Mouse (Mus musculus): ENCODE measurements around the gene Tmem50a.

The Tmem50a gene

GRCm38 (mm10) chr4:134914864-134915209, at the start of gene Tmem50a:
Gene Tmem50a (minus strand): TSS chr4:134915024.
- peak; percentile 76 for DNase-seq (ENCODE audit: low spot score)

- no peak for DNase-seq (ENCODE audit: low spot score)
Measured at GRCm38 (mm10) chr4:134963021-134963776, 48.4 kb upstream of the Tmem50a start.

- peak; percentile 60 for DNase-seq (ENCODE audit: low spot score)
Measured at GRCm38 (mm10) chr4:134956328-134956727, 41.5 kb upstream of the Tmem50a start.

- DNase-seq (ENCODE audit: low spot score), result no peak
Measured at GRCm38 (mm10) chr4:134955845-134956244, 41.0 kb upstream of the Tmem50a start.

GRCm38 (mm10) chr4:134955196-134955595, 40.4 kb upstream of the Tmem50a start:
- no peak for DNase-seq (ENCODE audit: low spot score)

DNA sequence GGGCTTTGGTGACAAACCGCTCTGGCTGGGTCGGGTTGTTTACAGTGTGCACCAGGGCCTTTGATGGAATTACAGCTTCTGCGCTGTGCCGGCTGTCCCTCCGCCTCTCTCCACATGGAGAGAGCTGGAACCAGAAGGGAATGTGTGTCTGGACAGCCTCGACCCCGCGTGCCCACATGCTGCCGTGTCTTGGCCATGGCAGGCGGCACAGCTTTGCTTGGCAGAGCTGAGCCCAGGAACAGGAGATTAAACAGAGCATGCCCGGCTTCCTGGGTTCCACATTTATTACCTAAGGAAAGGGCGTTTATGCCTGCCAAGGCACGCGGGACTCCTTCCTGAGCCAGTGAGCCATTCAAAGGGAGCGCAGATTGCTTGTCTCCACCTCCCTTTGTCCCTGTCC, 39.6 kb upstream of the Tmem50a start:
- no peak for DNase-seq (ENCODE audit: low spot score)

DNA sequence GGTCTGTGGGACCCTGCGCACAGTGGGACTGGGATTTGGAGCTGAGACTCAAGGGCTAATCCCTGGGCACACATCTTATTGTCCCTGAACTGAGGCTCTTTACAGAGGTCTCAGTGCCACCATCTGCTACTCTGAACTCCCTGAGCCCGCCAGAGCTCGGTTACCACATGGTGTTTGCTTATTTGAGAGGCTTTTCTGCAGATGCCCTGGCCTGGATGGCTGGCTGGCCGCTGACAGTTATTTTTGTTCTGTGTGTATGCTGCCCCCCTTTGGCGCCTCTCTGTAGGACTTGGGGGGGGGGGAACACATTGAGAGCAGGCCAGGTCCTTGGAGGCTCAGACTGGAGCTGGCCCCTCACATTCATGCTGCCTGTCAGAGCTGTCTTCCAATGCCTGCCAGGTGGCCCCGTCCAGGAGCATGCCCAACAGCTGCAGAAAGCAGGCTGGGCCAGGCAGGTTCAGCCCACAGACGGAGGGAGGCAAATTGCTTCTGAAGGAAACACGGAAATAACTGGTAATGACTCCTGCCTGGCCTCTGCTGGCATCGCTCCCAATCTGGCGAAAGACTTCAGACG, 35.8 kb upstream of the Tmem50a start:
- DNase-seq (ENCODE audit: low spot score), result no peak

- DNase-seq (ENCODE audit: low spot score), result no peak
Measured at GRCm38 (mm10) chr4:134946024-134946744, 31.4 kb upstream of the Tmem50a start.

DNA sequence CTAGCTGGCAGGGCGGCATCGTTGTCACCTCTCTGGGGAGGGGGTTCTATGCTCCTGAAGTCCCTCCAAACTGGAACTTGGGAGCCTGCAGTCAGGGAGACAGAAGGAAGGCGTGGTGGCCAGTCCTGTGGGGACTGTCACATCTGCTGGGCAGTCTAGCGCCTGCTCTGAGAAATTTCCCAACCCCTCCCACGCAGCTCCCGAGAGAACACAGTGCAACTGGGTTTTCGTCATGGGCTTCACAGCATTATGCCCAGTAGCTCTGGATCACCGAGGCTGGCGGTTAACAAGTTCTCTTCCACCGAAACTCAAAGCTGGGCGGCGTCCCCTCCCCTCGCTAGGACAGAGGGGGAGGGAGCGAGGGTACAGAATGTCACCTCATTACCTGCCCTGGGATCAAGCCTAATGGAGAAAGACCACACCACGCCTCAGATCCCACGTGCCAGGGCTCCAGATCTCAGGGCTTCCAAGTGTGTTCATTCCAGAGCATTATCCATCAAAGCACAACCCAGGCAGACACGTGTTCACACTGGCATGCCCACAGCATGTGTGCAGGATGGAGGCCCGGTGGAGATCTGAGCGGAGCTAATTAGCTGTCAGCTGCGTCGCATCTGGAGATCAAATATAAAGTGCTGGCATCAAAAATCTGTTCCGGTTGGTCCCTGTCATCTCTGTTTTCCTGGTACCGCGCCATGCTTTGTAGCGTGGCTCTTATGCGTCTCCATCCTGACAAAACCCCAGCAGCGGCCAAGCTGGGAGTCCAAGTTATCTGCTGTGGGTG, 29.1 kb upstream of the Tmem50a start:
- no peak for DNase-seq (ENCODE audit: low spot score)

GRCm38 (mm10) chr4:134939900-134940299, 25.1 kb upstream of the Tmem50a start:
- DNase-seq (ENCODE audit: low spot score), result no peak

GRCm38 (mm10) chr4:134937240-134938176, 22.7 kb upstream of the Tmem50a start:
- DNase-seq (ENCODE audit: low spot score), result no peak

GRCm38 (mm10) chr4:134930684-134931481, 16.1 kb upstream of the Tmem50a start, which contains the start of gene Syf2:
Gene Syf2 (plus strand): TSS chr4:134930898.
- DNase-seq (ENCODE audit: low spot score), result peak; percentile 85

GRCm38 (mm10) chr4:134930190-134930589, 15.4 kb upstream of the Tmem50a start:
- DNase-seq (ENCODE audit: low spot score), result no peak

- no peak for DNase-seq (ENCODE audit: low spot score)
Measured at GRCm38 (mm10) chr4:134929536-134929935, 14.7 kb upstream of the Tmem50a start.

DNA sequence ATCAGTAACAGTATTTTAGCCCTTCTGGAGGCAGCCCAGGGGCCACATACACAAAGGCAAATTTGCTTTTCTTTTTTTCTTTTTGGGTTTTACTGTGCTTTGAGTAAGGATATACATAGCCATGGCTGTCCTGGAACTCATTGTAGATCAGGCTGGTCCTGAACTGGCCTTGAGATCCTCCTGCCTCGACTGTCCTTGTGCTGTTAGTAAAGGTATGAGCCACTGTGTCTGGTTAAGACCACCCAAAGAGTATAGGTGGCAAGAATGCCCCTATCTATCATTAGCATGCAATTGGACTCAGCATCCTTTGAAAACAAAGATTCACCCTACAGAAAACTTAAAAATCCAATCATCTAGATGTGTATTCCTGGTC, 13.6 kb upstream of the Tmem50a start:
- no peak for DNase-seq (ENCODE audit: low spot score)

DNA sequence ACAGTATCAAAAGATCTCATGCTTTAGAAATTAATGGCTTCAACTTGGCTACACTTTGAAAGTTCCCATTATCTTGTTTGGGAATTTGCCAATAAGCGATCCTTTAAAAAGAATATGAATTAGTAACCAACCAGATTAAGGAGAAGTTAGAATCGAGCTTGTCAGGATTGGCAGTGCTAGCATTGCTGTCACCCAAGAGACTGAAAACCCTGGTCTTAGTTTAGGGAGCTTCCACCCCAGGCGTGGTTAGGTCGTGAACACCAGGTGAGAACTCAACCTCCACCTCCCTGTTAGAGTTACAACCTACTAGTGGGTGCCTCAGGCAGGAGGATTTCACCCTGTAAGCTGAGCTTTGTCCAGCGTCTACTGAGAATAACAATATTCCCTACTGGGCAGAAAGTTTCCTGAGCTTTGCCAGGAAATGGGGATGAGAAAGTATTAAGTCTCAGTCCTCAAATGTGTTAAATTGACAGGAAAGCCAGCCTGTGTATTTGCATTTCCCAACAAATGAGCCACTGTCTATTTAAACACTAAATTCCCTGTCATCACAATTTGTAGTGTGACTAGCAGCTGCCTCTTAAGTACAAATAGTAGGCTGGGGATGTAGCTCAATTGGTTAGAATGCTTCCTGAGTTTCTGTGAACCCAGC, 13.1 kb upstream of the Tmem50a start:
- no peak for DNase-seq (ENCODE audit: low spot score)

- DNase-seq (ENCODE audit: low spot score), result no peak
Measured at GRCm38 (mm10) chr4:134925206-134925605, 10.4 kb upstream of the Tmem50a start.

GRCm38 (mm10) chr4:134924019-134924741, 9.4 kb upstream of the Tmem50a start:
- no peak for DNase-seq (ENCODE audit: low spot score)

All from layer of hippocampus, adult 9-10 months (tissue).